Mouse (Mus musculus): ENCODE data around the gene Lin28a. TPM values are rescaled to one million over a fixed set of nuclear protein-coding genes. Genes with fewer than 3 reads are reported as not detected.
"Not testable (repeated sequence)": the region's sequence is repeated elsewhere in the genome, so short reads cannot be mapped to it uniquely, and the experiment has no call there.

Gene Lin28a
- polyA plus RNA-seq, 1 experiment: not detected

- no peak for DNase-seq (ENCODE audit: low read depth, low spot score)
- WGBS: 76% methylated on average over 4 of the region's 4 CpGs
Observed at GRCm38 (mm10) chr4:133990035-133990434, 28.6 kb downstream of the Lin28a start.

DNA sequence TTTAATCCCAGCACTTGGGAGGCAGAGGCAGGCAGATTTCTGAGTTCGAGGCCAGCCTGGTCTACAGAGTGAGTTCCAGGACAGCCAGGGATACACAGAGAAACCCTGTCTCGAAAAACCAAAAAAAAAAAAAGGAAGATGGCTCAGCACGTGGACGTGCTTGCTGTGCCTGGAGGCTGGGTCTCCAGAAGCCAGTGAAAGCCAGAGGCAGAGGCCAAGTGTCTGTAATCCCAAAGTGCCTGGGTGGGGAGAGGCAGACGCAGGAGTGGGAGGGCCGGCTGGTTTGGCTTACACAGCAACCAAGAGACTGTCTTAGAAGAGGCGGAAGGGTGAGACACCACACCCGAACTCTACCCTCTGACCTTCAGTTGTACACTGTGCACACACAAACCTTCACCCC is 30.4 kb downstream of the Lin28a start:
- DNase-seq (ENCODE audit: low read depth, low spot score): not testable (repeated sequence)
- 81% methylated on average over 8 of the region's 8 CpGs for WGBS

- 93% methylated on average over 13 of the region's 13 CpGs for WGBS
- no peak for DNase-seq (ENCODE audit: low read depth, low spot score)
Observed at GRCm38 (mm10) chr4:133982936-133983335, 35.7 kb downstream of the Lin28a start.

DNA sequence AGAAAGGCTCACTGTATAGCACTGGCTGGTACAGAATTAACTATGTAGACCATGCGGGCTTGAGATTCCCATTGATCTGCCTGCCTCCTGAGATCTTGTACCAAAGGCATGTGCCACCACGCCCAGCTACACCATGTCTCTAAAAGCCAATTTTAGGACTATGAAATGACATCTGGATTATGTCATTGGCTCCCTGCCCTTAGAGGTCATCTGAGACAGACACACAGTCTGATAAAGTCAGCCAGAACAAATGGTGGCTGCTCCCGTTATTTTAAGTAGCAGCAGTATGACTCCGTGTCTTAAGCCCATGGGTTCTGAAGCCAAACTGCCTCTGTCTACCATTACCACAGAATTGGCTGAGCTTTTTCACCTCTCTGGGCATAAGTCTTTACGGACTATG is 38.1 kb downstream of the Lin28a start:
- DNase-seq (ENCODE audit: low read depth, low spot score): no peak
- 81% methylated on average over 5 of the region's 5 CpGs for WGBS

DNA sequence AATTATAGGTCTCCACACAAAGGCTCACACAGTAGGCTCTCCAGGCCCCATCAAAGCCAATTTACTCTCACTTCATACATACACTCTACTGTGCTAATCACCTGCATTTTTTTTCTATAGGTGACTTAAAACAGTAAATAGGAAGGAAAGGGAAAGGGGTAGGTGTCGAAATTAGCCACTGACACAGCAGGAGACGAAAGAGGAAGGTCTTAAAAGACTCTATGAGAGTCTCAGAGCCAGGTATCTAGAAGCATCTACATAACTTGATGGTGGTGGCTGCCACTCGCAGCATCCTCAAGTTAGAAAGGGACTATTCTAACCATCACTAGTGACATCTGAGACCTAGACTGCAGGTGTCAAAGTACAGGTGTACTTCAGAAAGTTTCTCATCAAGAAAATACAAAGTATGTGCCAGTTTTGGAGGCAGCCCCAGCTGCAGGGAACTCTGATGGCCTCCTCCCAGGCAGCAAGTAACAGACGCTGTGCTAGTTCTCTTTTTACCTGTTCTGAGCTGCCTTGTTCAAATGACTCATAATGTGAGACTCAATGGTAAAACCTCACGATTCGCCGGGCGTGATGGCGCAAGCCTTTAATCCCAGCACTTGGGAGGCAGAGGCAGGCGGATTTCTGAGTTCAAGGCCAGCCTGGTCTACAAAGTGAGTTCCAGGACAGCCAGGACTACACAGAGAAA is 40.5 kb downstream of the Lin28a start:
- no peak for DNase-seq (ENCODE audit: low read depth, low spot score)
- 94% methylated on average over 10 of the region's 10 CpGs for WGBS

GRCm38 (mm10) chr4:133971741-133972140 is 46.9 kb downstream of the Lin28a start:
- no peak for DNase-seq (ENCODE audit: low read depth, low spot score)
- WGBS: 73% methylated on average over 8 of the region's 8 CpGs

DNA sequence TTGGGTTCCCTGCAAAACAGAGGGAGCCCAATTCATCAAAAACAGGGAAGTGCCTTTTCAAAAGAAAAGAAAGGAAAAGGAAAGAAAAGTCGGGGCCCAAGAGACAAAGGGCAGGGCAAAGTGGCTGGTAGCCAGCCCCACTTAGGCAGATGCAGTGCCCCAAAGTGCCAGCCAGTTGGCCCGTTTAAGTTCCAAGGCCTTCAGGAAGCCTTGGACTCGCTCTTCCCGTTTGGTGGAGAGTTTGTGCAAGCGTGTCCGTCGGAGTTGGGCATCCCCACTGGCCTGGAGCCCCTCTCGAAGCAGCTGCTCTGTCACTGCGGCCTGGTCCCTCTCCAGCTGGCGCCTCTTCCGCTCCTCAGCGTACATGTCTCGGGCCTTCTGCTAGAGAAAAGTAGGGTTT is 47.8 kb downstream of the Lin28a start:
- 76% methylated on average over 13 of the region's 13 CpGs for WGBS

GRCm38 (mm10) chr4:133970196-133970595 is 48.4 kb downstream of the Lin28a start:
- no peak for DNase-seq (ENCODE audit: low read depth, low spot score)
- WGBS: 70% methylated on average over 4 of the region's 4 CpGs

More for the DNA sequence above, 47.8 kb downstream of the Lin28a start:
- DNase-seq (ENCODE audit: low read depth, low spot score): no peak

DNA sequence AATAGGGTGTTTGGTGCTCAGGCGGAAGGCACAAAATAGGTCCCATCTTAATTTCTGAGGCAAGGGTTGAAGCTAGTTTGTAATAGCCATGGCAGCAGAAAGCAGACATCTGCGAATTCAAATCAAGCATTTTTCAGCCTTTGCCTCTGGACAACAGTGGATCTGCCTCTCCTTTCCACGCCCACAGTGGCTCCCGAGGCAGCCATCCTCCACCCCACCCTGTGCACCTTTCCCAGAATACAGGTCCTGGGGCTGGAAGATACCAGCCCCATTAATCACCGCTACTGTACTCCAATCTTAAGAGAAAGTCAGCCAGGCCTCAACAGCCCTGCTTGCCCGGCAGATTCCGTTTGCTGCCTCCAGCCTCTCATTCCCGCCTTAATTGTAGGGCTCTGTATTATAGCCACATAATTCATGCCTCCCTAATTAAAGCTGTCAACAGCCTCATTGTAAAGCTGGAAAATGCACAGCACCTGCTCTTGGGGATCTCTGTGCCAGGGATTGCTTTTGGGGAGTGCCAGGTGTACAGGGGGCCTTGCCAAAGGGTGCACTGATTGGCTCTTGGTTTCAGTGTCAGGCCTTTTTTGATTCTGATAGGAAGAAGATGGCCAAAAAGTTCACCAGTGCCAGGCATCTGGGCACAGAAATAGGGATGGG is 49.4 kb downstream of the Lin28a start:
- 37% methylated on average over 8 of the region's 8 CpGs for WGBS
- no peak for DNase-seq (ENCODE audit: low read depth, low spot score)

- 1% methylated on average over 42 of the region's 42 CpGs for WGBS
- no peak for DNase-seq (ENCODE audit: low read depth, low spot score)
Observed at GRCm38 (mm10) chr4:133968150-133968921, 50.3 kb downstream of the Lin28a start, which contains the start of gene Hmgn2. Gene Hmgn2, minus strand, starts transcription at chr4:133968650.

- WGBS: under 1% methylated on average over 29 of the region's 29 CpGs
- DNase-seq (ENCODE audit: low read depth, low spot score): peak; percentile 43
Observed at GRCm38 (mm10) chr4:133967866-133968149, 50.8 kb downstream of the Lin28a start.

DNA sequence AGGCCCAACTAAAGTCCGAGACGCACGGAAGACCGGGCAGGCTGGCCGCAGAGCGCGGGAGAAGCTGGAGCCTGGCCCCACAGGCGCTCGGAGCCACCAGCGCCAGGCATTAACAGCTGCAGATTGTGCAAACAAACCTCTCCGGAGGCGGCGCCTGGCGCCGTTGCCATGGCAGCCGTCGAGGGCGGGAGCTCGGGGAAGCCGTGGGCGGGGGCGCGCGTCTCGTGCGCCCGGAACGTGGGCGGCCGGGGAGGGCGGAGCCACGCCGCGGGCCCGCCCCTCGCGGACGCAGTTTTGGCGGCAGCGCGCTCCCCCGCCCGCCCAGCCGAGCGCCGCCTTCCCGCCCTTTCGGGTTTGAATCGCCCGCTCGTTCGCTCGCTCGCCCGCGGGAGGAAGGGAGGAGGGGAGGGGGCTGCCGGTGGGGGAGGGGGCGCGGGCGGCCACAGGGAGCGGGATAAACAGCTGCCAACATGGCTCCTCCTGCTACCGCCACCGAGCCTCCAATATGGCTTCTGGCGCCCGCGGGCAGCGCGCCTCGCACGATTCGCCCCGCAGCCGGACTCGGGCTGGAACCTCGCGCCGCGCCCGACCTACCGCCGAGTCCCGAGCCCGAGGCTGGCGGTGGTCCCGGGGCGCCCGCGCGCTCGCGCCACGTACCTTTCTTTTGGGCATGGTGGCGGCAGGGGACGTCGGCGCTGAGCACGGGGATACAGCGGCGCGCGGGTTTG is 51.3 kb downstream of the Lin28a start:
- peak; percentile 75 for DNase-seq (ENCODE audit: low read depth, low spot score)
- WGBS: under 1% methylated on average over 88 of the region's 101 CpGs

- no peak for DNase-seq (ENCODE audit: low read depth, low spot score)
- whole genome bisulfite sequencing: 30% methylated on average over 12 of the region's 12 CpGs
Observed at GRCm38 (mm10) chr4:133966271-133966940, 52.2 kb downstream of the Lin28a start.

- no peak for DNase-seq (ENCODE audit: low read depth, low spot score)
- 84% methylated on average over 7 of the region's 7 CpGs for WGBS
Observed at GRCm38 (mm10) chr4:133962566-133962965, 56.1 kb downstream of the Lin28a start.

GRCm38 (mm10) chr4:133958884-133959283 is 59.8 kb downstream of the Lin28a start:
- DNase-seq (ENCODE audit: low read depth, low spot score): no peak
- 70% methylated on average over 1 of the region's 1 CpGs for WGBS

DNA sequence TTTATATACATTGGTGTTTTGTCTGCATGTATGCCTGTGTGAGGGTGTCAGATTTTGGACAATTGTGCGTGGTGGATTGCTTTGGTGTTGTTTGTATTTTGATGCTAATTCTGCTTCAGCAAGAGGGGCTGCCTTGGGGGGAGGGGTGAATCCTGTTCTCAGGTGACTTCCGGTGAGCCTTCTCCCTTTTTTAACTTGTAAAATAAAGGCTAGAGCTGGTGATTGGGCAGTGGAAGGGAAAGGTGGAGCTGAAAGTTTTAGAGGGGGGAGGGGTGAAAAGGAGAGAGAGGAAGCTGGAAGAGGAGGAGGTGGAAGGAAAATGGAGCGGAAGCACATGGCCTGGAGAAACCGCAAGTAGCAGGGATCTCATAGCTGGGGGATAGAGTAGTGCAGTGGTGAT is 62.3 kb downstream of the Lin28a start:
- no peak for DNase-seq (ENCODE audit: low read depth, low spot score)
- WGBS: 83% methylated on average over 4 of the region's 4 CpGs

All from large intestine, adult 2 months (tissue).